Mouse (Mus musculus) brain, embryonic 14.5 days (tissue): Measurements from ENCODE around the gene Itpr3. TPM values are rescaled to one million over a fixed set of nuclear protein-coding genes. Genes with fewer than 3 reads are reported as not detected.
A peak's percentile ranks its signal among the peaks of the same experiment; 100 is the strongest.

Source experiments
- DNase-seq: peaks from one replicate; pipeline ENCODE4 v3.0.0-alpha.2; 2011; ENCODE audit warnings: low read depth
- CTCF ChIP-seq: fragments of 200-500 bp; IDR thresholded peaks from 2 replicates; pipeline ENCODE4 v1.5.1; 2012; ENCODE audit warnings: inconsistent platforms, mild to moderate bottlenecking, moderate library complexity, borderline replicate concordance; ENCODE audit not compliant: insufficient read depth, insufficient read length; ENCODE audit errors: extremely low read depth
- POLR2A ChIP-seq: fragments of 200-500 bp; IDR thresholded peaks from 2 replicates; pipeline ENCODE4 v1.6.1; 2012; ENCODE audit warnings: mild to moderate bottlenecking, inconsistent platforms, borderline replicate concordance; ENCODE audit not compliant: poor library complexity, insufficient read depth, insufficient read length, severe bottlenecking; ENCODE audit errors: extremely low read depth
- polyA plus RNA-seq: library from polyadenylated mRNA; depleted of rRNA; stranded (reverse); fragments of >200 nt; gene quantifications from 2 replicates; pipeline ENCODE4 v1.2.3, GENCODE M21; 2012

The Itpr3 gene
- polyA plus RNA-seq, 1 experiment: 3.4 TPM

- no peak for DNase-seq
- TF ChIP-seq CTCF (no peak), POLR2A (no peak)
Measured at GRCm38 (mm10) chr17:27073778-27074177, 16.7 kb downstream of the Itpr3 start.

GRCm38 (mm10) chr17:27074236-27074635 is 17.1 kb downstream of the Itpr3 start:
- no peak for TF ChIP-seq CTCF
- TF ChIP-seq POLR2A: no peak
- no peak for DNase-seq

GRCm38 (mm10) chr17:27074849-27075745 is 18.0 kb downstream of the Itpr3 start:
- DNase-seq: no peak
- TF ChIP-seq CTCF (no peak), POLR2A (no peak)

DNA sequence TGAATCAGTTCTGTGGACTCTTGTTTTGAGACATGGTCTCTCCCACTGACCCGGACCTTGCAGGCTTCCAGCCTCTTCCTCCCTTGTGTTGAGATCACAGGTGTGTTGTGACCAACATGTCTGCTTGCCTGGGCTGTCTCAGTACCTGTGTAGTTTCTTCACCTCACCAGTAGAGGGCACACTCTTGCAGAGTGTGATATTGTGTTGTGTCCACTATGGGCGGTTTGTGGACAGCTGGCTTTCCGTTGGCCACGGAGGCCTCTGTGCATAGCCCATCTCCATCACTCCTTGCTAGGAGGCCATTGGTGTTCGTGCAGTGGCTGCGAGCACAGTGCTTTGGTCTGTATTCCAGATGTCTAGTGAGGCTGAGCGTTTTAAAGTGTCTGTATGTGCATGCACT is 20.0 kb downstream of the Itpr3 start:
- TF ChIP-seq CTCF (peak; percentile 23; the same call in 1 of the 2 replicates), POLR2A (no peak)
- DNase-seq: no peak

DNA sequence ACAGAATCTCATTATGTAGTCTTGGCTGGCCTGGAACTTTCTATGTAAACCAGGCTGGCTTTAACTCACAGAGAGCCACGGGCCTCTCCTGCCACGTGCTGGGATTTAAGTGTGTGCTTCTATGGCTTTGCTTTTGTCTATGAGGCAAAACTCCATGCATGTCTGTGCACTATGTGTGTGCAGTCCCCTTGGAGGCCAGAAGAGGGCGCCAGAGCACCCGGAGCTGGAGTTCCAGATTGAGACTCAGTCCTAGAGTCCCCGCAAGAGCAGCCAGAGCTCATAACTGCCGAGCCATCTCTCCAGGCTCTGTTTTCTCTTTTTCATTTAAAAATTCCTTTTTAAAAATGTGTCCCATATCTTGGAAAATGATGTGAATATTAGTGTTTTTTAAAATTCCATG is 20.8 kb downstream of the Itpr3 start:
- TF ChIP-seq CTCF (peak; percentile 54; the same call in 1 of the 2 replicates), POLR2A (no peak)
- no peak for DNase-seq

- TF ChIP-seq POLR2A: no peak
- TF ChIP-seq CTCF: no peak
- DNase-seq: no peak
Measured at GRCm38 (mm10) chr17:27078499-27078898, 21.4 kb downstream of the Itpr3 start.

DNA sequence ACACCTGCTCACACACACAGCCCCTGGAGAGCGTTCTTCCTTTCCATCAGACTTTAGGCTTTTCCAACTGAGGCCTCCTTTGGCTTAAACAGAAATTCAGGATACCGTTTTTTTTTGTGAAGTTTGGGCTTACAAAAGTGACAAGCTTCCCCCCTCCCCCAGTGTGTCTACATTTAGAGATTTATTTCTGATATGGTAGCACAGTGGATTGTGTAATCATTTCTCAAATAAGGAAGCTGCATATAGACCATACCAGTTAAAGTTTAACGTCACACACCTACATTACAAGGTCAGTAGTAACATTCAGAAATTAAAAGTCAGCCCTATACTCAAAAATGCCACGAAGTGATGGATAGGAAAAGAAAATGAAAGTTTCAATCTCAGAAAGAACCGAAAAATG is 24.8 kb downstream of the Itpr3 start:
- no peak for TF ChIP-seq POLR2A
- TF ChIP-seq CTCF: no peak

GRCm38 (mm10) chr17:27082796-27083195 is 25.7 kb downstream of the Itpr3 start:
- DNase-seq: no peak
- TF ChIP-seq POLR2A: no peak
- no peak for TF ChIP-seq CTCF

More for the DNA sequence above, 24.8 kb downstream of the Itpr3 start:
- DNase-seq: no peak

GRCm38 (mm10) chr17:27083601-27084000 is 26.5 kb downstream of the Itpr3 start:
- TF ChIP-seq CTCF: no peak
- no peak for DNase-seq

DNA sequence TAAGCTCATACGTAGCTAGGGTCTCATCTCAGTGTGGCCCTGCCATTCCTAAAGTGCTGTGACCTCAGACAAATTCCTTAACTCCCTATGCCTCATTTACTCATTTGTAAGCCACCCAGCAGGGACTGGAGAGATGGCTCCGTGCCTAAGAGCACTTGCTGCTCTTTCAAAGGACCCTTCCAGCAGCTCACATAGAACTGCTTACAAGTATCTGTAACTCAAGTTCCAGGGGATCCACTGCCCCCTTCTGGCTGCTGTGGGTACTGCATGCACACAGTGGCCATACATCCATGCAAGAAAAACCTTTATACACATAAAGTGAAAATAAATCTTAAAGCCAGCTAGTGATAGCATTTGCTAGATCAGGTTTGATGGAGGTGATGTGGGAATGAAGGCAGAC is 28.6 kb downstream of the Itpr3 start:
- TF ChIP-seq POLR2A (no peak), CTCF (peak; percentile 60; the same call in 1 of the 2 replicates)
- peak; percentile 54 for DNase-seq

- DNase-seq: peak; percentile 35
- TF ChIP-seq POLR2A: no peak
- TF ChIP-seq CTCF: peak; percentile 57; the same call in 1 of the 2 replicates
Measured at GRCm38 (mm10) chr17:27087426-27087825, 30.3 kb downstream of the Itpr3 start.

GRCm38 (mm10) chr17:27090068-27090467 is 33.0 kb downstream of the Itpr3 start:
- DNase-seq: no peak
- TF ChIP-seq CTCF (no peak), POLR2A (no peak)

DNA sequence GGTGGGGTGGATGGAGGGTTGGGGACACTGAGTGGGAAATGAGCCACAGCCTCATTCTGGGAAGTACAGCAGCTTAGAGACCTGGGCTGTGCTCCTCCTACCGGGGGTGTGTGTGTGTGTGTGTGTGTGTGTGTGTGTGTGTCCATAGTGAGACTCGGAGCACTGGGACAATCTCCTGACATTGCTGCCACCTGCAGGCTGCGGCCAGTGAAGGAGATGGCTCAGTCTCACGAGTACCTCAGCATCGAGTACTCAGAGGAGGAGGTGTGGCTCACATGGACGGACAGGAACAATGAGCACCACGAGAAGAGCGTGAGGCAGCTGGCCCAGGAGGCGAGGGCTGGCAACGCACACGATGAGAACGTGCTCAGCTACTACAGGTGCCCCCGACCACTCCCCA is 38.6 kb downstream of the Itpr3 start:
- TF ChIP-seq POLR2A (no peak), CTCF (peak; percentile 48; the same call in 1 of the 2 replicates)
- DNase-seq: peak; percentile 65
